Comparison of ENCODE assay signal across 8 mouse cellular contexts in the genomic region with DNA sequence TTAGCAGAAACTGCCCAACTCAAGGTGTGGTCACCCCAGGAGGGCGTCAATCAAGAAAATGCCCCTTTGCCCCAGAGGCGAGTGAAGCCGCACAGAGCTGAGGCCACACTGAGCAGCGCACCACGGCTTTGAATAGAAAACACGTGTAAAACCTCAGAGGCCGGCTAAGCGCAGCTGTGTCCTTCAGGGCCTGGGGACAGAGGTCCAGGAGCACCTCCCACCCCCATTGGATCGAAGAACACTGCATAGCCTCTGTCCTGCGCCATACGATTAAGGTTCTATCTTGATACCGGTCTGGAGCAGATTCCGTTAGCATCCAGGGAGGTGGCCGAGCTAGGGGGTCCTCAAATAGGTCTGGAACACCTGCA. TPM values are rescaled to one million over a fixed set of nuclear protein-coding genes. Genes with fewer than 3 reads are reported as not detected.
DNase-seq lines count a peak whose midpoint lies in the region; ATAC-seq lines count a peak whose summit lies in the region.

No protein-coding gene starts in this region.

- peaks cover 89% of the 10 kb centered on the region for H3K27me3 ChIP-seq in embryonic facial prominence, embryonic 13.5 days
- peaks cover 67% of the 10 kb centered on the region for H3K27me3 ChIP-seq in intestine, embryonic 15.5 days (replicated peaks)
- H3K27me3 ChIP-seq in lung, embryonic 15.5 days = peaks cover 79% of the 10 kb centered on the region
- peaks cover 30% of the 10 kb centered on the region for H3K27me3 ChIP-seq in stomach, embryonic 14.5 days (ENCODE audit: control insufficient read depth, insufficient read depth, low read length)

- H3K27ac ChIP-seq in embryonic facial prominence, embryonic 13.5 days = no peak overlapping the region
- H3K27ac ChIP-seq in intestine, embryonic 15.5 days = no peak overlapping the region
- H3K27ac ChIP-seq in lung, embryonic 15.5 days = no peak overlapping the region
- no peak overlapping the region for H3K27ac ChIP-seq in stomach, embryonic 14.5 days (ENCODE audit: low read length)

- H3K4me1 ChIP-seq in embryonic facial prominence, embryonic 13.5 days = peaks cover 17% of the 10 kb centered on the region
- H3K4me1 ChIP-seq in intestine, embryonic 15.5 days (replicated peaks) = peaks cover 15% of the 10 kb centered on the region
- peaks cover 19% of the 10 kb centered on the region for H3K4me1 ChIP-seq in lung, embryonic 15.5 days
- H3K4me1 ChIP-seq in stomach, embryonic 14.5 days (ENCODE audit: control insufficient read depth, insufficient read depth, low read length) = peaks cover 3% of the 10 kb centered on the region; the same call in 1 of the 2 replicates

- WGBS in embryonic facial prominence, embryonic 13.5 days = 1% methylated on average over 14 of the region's 14 CpGs
- WGBS in intestine, embryonic 15.5 days = under 1% methylated on average over 14 of the region's 14 CpGs
- WGBS in lung, embryonic 15.5 days = under 1% methylated on average over 14 of the region's 14 CpGs
- 2% methylated on average over 14 of the region's 14 CpGs for WGBS in stomach, embryonic 14.5 days

- H3K4me2 ChIP-seq in embryonic facial prominence, embryonic 13.5 days = peak overlapping the region; percentile 66
- peak overlapping the region; percentile 88 for H3K4me2 ChIP-seq in intestine, embryonic 15.5 days (replicated peaks)
- peak overlapping the region; percentile 84 for H3K4me2 ChIP-seq in lung, embryonic 15.5 days
- H3K4me2 ChIP-seq in stomach, embryonic 14.5 days (replicated peaks; ENCODE audit: low read depth, low read length) = peak overlapping the region; percentile 69

- no peaks in the 10 kb centered on the region for H3K36me3 ChIP-seq in embryonic facial prominence, embryonic 13.5 days
- H3K36me3 ChIP-seq in intestine, embryonic 15.5 days = no peaks in the 10 kb centered on the region
- H3K36me3 ChIP-seq in lung, embryonic 15.5 days = no peaks in the 10 kb centered on the region
- no peaks in the 10 kb centered on the region for H3K36me3 ChIP-seq in stomach, embryonic 14.5 days (ENCODE audit: control insufficient read depth, insufficient read depth, low read length)

- peak overlapping the region; percentile 47 for H3K4me3 ChIP-seq in embryonic facial prominence, embryonic 13.5 days
- peak overlapping the region; percentile 56 for H3K4me3 ChIP-seq in intestine, embryonic 15.5 days (replicated peaks)
- H3K4me3 ChIP-seq in lung, embryonic 15.5 days = peak overlapping the region; percentile 62
- H3K4me3 ChIP-seq in stomach, embryonic 14.5 days (ENCODE audit: low read depth, low read length) = peak overlapping the region; percentile 53

- H3K9me3 ChIP-seq in embryonic facial prominence, embryonic 13.5 days = no peaks in the 10 kb centered on the region
- H3K9me3 ChIP-seq in intestine, embryonic 15.5 days = no peaks in the 10 kb centered on the region
- H3K9me3 ChIP-seq in lung, embryonic 15.5 days = no peaks in the 10 kb centered on the region
- no peaks in the 10 kb centered on the region for H3K9me3 ChIP-seq in stomach, embryonic 14.5 days (ENCODE audit: control insufficient read depth, low read depth, low read length)

- ATAC-seq in embryonic facial prominence, embryonic 13.5 days (ENCODE audit: insufficient number of reproducible peaks, insufficient read depth, low FRiP score, low TSS enrichment, low read depth) = no peak
- ATAC-seq in intestine, embryonic 15.5 days = peak; percentile 26; the same call in 1 of the 2 replicates
- no peak for ATAC-seq in lung, embryonic 15.5 days (ENCODE audit: borderline replicate concordance, extremely low read depth, low FRiP score, low TSS enrichment)
- peak; percentile 17; the same call in 1 of the 2 replicates for ATAC-seq in stomach, embryonic 14.5 days (ENCODE audit: insufficient number of reproducible peaks, insufficient read depth, low FRiP score, low read depth)

- H3K9ac ChIP-seq in embryonic facial prominence, embryonic 13.5 days = no peak overlapping the region
- no peak overlapping the region for H3K9ac ChIP-seq in intestine, embryonic 15.5 days
- H3K9ac ChIP-seq in lung, embryonic 15.5 days = peak overlapping the region; percentile 61; the same call in 1 of the 2 replicates
- no peak overlapping the region for H3K9ac ChIP-seq in stomach, embryonic 14.5 days (replicated peaks; ENCODE audit: low read depth, low read length)

- peak; percentile 17 for DNase-seq in urinary bladder, postnatal 14 days (ENCODE audit: low spot score)
- no peak for DNase-seq in urinary bladder, adult 2 months (ENCODE audit: low spot score)
- no peak for DNase-seq in left cerebral cortex, postnatal 4 days
- no peak for DNase-seq in layer of hippocampus, adult 11-12 months (ENCODE audit: low spot score)

- intact Hi-C loops in left cerebral cortex, postnatal 4 days (cut with DNase I) = no loop called here

RNA-seq across cellular contexts. Expression of a gene that starts 0.7 kb away (rescaled TPM):
- polyA plus RNA-seq in urinary bladder, adult 2 months (2012; rRNA removed) = 4.7 and 5.3 TPM in 2 replicates
- 8.0 and 9.1 TPM in 2 replicates for polyA plus RNA-seq in embryonic facial prominence, embryonic 13.5 days (2015; fragmentation: Nextera tagmentation; extraction: Ambion mirVana)
- 13.9 and 14.7 TPM in 2 replicates for polyA plus RNA-seq in intestine, embryonic 15.5 days (2015; fragmentation: Nextera tagmentation; extraction: Ambion mirVana)
- polyA plus RNA-seq in lung, embryonic 15.5 days (2015; fragmentation: Nextera tagmentation; extraction: Ambion mirVana) = 32.8 and 38.0 TPM in 2 replicates
- 8.2 and 12.3 TPM in 2 replicates for polyA plus RNA-seq in stomach, embryonic 14.5 days (2014; fragmentation: Nextera tagmentation; extraction: Ambion mirVana)
- 1 to 10 TPM; 1.8 to 2.8 TPM for total RNA-seq in left cerebral cortex, postnatal 4 days (2021)

RNA-seq across cellular contexts. Expression of a gene that starts 57.7 kb away (rescaled TPM):
- polyA plus RNA-seq in urinary bladder, adult 2 months (2012; rRNA removed) = 1.6 and 1.7 TPM in 2 replicates
- polyA plus RNA-seq in embryonic facial prominence, embryonic 13.5 days (2015; fragmentation: Nextera tagmentation; extraction: Ambion mirVana) = 61.9 and 62.6 TPM in 2 replicates
- 44.3 and 51.7 TPM in 2 replicates for polyA plus RNA-seq in intestine, embryonic 15.5 days (2015; fragmentation: Nextera tagmentation; extraction: Ambion mirVana)
- 69.0 and 73.4 TPM in 2 replicates for polyA plus RNA-seq in lung, embryonic 15.5 days (2015; fragmentation: Nextera tagmentation; extraction: Ambion mirVana)
- polyA plus RNA-seq in stomach, embryonic 14.5 days (2014; fragmentation: Nextera tagmentation; extraction: Ambion mirVana) = 63.7 and 69.7 TPM in 2 replicates
- total RNA-seq in left cerebral cortex, postnatal 4 days (2021) = 1 to 10 TPM; 6.9 to 7.0 TPM

Comparison
In these comparisons a context has a peak if more than half of its experiments do, and no peak if none do; other contexts are left out.
1. ATAC-seq: peak in intestine, embryonic 15.5 days (single experiment) and stomach, embryonic 14.5 days (single experiment); none in embryonic facial prominence, embryonic 13.5 days (single experiment) and lung, embryonic 15.5 days (single experiment).
2. RNA of a gene that starts 57.7 kb away (polyA plus RNA-seq): 69.0 to 73.4 TPM in lung, embryonic 15.5 days, 63.7 to 69.7 TPM in stomach, embryonic 14.5 days, 61.9 to 62.6 TPM in embryonic facial prominence, embryonic 13.5 days and 44.3 to 51.7 TPM in intestine, embryonic 15.5 days; 1.6 to 1.7 TPM in urinary bladder, adult 2 months; every median in the first group is over 10 times any median in the second.
3. Peak in every context shown above with its lines, with median percentiles within 50 percentile points of each other: H3K4me2 ChIP-seq and H3K4me3 ChIP-seq.